Comparison of ENCODE assay signal across 25 mouse cellular contexts in genomic region chr12:30129411-30129716, GRCm38 (mm10). TPM values are rescaled to one million over a fixed set of nuclear protein-coding genes. Genes with fewer than 3 reads are reported as not detected.
DNase-seq lines count a peak whose midpoint lies in the region; ATAC-seq and TF ChIP-seq lines count a peak whose summit lies in the region.
"Had no signal": no experiment of that assay in that cellular context is flagged by ENCODE, and none has a peak within 500 bp of the region (broad histone marks: within the 10 kb centered on the region; RNA-seq: fewer than 3 reads in every experiment).

No protein-coding gene starts in this region.

- no peak overlapping the region for H3K9ac ChIP-seq in hindbrain, embryonic 13.5 days
- no peak overlapping the region for H3K9ac ChIP-seq in hindbrain, embryonic 11.5 days (ENCODE audit: low read depth, low read length)
- no peak overlapping the region for H3K9ac ChIP-seq in midbrain, embryonic 15.5 days
- no peak overlapping the region for H3K9ac ChIP-seq in heart, adult 2 months (ENCODE audit: low read depth, low read length)
- H3K9ac ChIP-seq: intestine, embryonic 15.5 days; liver, embryonic 12.5 days had no signal

- 0 out of 2 replicates have a peak, but pooled peaks have one; percentile 10 for ATAC-seq in hindbrain, embryonic 13.5 days (ENCODE audit: low FRiP score)
- no peak for ATAC-seq in hindbrain, embryonic 11.5 days (ENCODE audit: low FRiP score)
- peak; percentile 39; the same call in 1 of the 2 replicates for ATAC-seq in midbrain, embryonic 15.5 days (replicated peaks)
- ATAC-seq: intestine, embryonic 15.5 days; liver, embryonic 12.5 days had no signal

- WGBS in hindbrain, embryonic 13.5 days, result 67% methylated on average over 6 of the region's 6 CpGs
- 84% methylated on average over 6 of the region's 6 CpGs for WGBS in hindbrain, embryonic 11.5 days
- WGBS in midbrain, embryonic 15.5 days, result 56% methylated on average over 6 of the region's 6 CpGs
- 61% methylated on average over 6 of the region's 6 CpGs for WGBS in heart, adult 2 months

- no peak for DNase-seq in hindbrain, embryonic 11.5 days (ENCODE audit: low spot score)
- DNase-seq in layer of hippocampus, adult 2 months (ENCODE audit: low spot score in 2 of 2), result no peak
- no peak for DNase-seq in layer of hippocampus, postnatal 10 days (ENCODE audit: low spot score in 2 of 2)
- DNase-seq in left cerebral cortex, postnatal 14 days (ENCODE audit: low spot score in 2 of 2), result no peak
- no peak for DNase-seq in heart, adult 2 months
- DNase-seq: B cell, adult 2 months; cerebellum, adult 18-20 months; kidney, adult 9 months; lung, adult 18-20 months; lung, postnatal 14 days had no signal

- no peaks in the 10 kb centered on the region for H3K9me3 ChIP-seq in hindbrain, embryonic 13.5 days
- no peaks in the 10 kb centered on the region for H3K9me3 ChIP-seq in hindbrain, embryonic 11.5 days (ENCODE audit: control insufficient read depth, low read length)
- no peaks in the 10 kb centered on the region for H3K9me3 ChIP-seq in midbrain, embryonic 15.5 days
- H3K9me3 ChIP-seq: heart, embryonic 10.5 days; intestine, embryonic 15.5 days; liver, embryonic 12.5 days had no signal

- no peaks in the 10 kb centered on the region for H3K27me3 ChIP-seq in hindbrain, embryonic 13.5 days
- no peaks in the 10 kb centered on the region for H3K27me3 ChIP-seq in hindbrain, embryonic 11.5 days (ENCODE audit: control insufficient read depth, insufficient read depth, low read length)
- no peaks in the 10 kb centered on the region for H3K27me3 ChIP-seq in midbrain, embryonic 15.5 days (replicated peaks)
- no peaks in the 10 kb centered on the region for H3K27me3 ChIP-seq in heart, adult 2 months (ENCODE audit: control insufficient read depth, insufficient read depth, low read length)
- H3K27me3 ChIP-seq: intestine, embryonic 15.5 days; liver, embryonic 12.5 days had no signal

- H3K4me2 ChIP-seq in hindbrain, embryonic 13.5 days, result no peak overlapping the region
- no peak overlapping the region for H3K4me2 ChIP-seq in hindbrain, embryonic 11.5 days (replicated peaks; ENCODE audit: low read depth, low read length)
- no peak overlapping the region for H3K4me2 ChIP-seq in midbrain, embryonic 15.5 days
- H3K4me2 ChIP-seq: intestine, embryonic 15.5 days; liver, embryonic 12.5 days had no signal

- intact Hi-C loops in left cerebral cortex, postnatal 14 days (cut with DNase I), result loop anchor here (2.0 to 5.0 kb wide), 4 partner anchors 71 to 448 kb away; partner anchors contain the start of gene Sntg2
- intact Hi-C loops in heart, adult 2 months (cut with DNase I), result loop anchor here (5.0 kb wide), 2 partner anchors 77 to 448 kb away; no protein-coding TSS in a partner anchor

- TF ChIP-seq POLR2A in heart, adult 2 months (IDR thresholded peaks at IDR 0.05; ENCODE audit: insufficient read depth, low read depth, low read length), result no peak

- no peaks in the 10 kb centered on the region for H3K79me2 ChIP-seq in heart, adult 2 months (replicated peaks; ENCODE audit: control insufficient read depth, insufficient read depth, low read length)

- no peak for TF ChIP-seq CTCF in layer of hippocampus, adult 2 months (conservative IDR thresholded peaks at IDR 0.05)
- no peak for TF ChIP-seq CTCF in heart, adult 2 months (IDR thresholded peaks at IDR 0.05)

- H3K4me3 ChIP-seq in hindbrain, embryonic 13.5 days, result no peak overlapping the region
- no peak overlapping the region for H3K4me3 ChIP-seq in hindbrain, embryonic 11.5 days (ENCODE audit: low read depth, low read length)
- peak overlapping the region; percentile 38 for H3K4me3 ChIP-seq in layer of hippocampus, adult 2 months
- H3K4me3 ChIP-seq in brown adipose tissue, adult 24 weeks (ENCODE audit: insufficient read depth, low read depth, low read length), result 0 out of 2 replicates have a peak overlapping the region, but pooled peaks have one; percentile 7
- H3K4me3 ChIP-seq in midbrain, embryonic 15.5 days, result no peak overlapping the region
- H3K4me3 ChIP-seq in heart, adult 2 months, result no peak overlapping the region
- H3K4me3 ChIP-seq: heart, embryonic 10.5 days; intestine, embryonic 15.5 days; liver, embryonic 12.5 days had no signal

- no peak for TF ChIP-seq EP300 in heart, adult 2 months (IDR thresholded peaks at IDR 0.05; ENCODE audit: insufficient read depth, low read depth, low read length)

- H3K36me3 ChIP-seq in hindbrain, embryonic 13.5 days, result no peaks in the 10 kb centered on the region
- H3K36me3 ChIP-seq in hindbrain, embryonic 11.5 days (ENCODE audit: control insufficient read depth, insufficient read depth, low read length), result no peaks in the 10 kb centered on the region
- H3K36me3 ChIP-seq in midbrain, embryonic 15.5 days (replicated peaks), result no peaks in the 10 kb centered on the region
- H3K36me3 ChIP-seq in heart, adult 2 months (ENCODE audit: control insufficient read depth, insufficient read depth, low read length), result no peaks in the 10 kb centered on the region
- H3K36me3 ChIP-seq: heart, embryonic 10.5 days; intestine, embryonic 15.5 days; liver, embryonic 12.5 days had no signal

- peaks cover 4% of the 10 kb centered on the region; the same call in 1 of the 2 replicates for H3K4me1 ChIP-seq in hindbrain, embryonic 13.5 days (replicated peaks)
- no peaks in the 10 kb centered on the region for H3K4me1 ChIP-seq in hindbrain, embryonic 11.5 days (replicated peaks; ENCODE audit: control insufficient read depth, insufficient read depth, low read length)
- no peaks in the 10 kb centered on the region for H3K4me1 ChIP-seq in brown adipose tissue, adult 24 weeks (ENCODE audit: control insufficient read depth, insufficient read depth, insufficient read length, low read length)
- peaks cover 9% of the 10 kb centered on the region for H3K4me1 ChIP-seq in midbrain, embryonic 15.5 days
- H3K4me1 ChIP-seq in heart, adult 2 months (ENCODE audit: control insufficient read depth, insufficient read depth, low read length), result no peaks in the 10 kb centered on the region
- H3K4me1 ChIP-seq: heart, embryonic 10.5 days; intestine, embryonic 15.5 days; liver, embryonic 12.5 days had no signal

- H3K27ac ChIP-seq in hindbrain, embryonic 13.5 days, result peak overlapping the region; percentile 60
- no peak overlapping the region for H3K27ac ChIP-seq in hindbrain, embryonic 11.5 days (ENCODE audit: low read depth, low read length)
- H3K27ac ChIP-seq in layer of hippocampus, adult 2 months, result peak overlapping the region; percentile 69
- H3K27ac ChIP-seq in brown adipose tissue, adult 24 weeks (replicated peaks; ENCODE audit: low read depth, low read length), result no peak overlapping the region
- H3K27ac ChIP-seq in midbrain, embryonic 15.5 days, result peak overlapping the region; percentile 56; the same call in 1 of the 2 replicates
- no peak overlapping the region for H3K27ac ChIP-seq in heart, adult 2 months
- H3K27ac ChIP-seq: heart, embryonic 10.5 days; intestine, embryonic 15.5 days; liver, embryonic 12.5 days had no signal

RNA-seq across cellular contexts. Expression of gene Tpo, which starts 3.1 kb away (rescaled TPM):
- 0.21 TPM in 1 of 2 replicates, not detected in the other for polyA plus RNA-seq in hindbrain, embryonic 13.5 days (2015; fragmentation: Nextera tagmentation; extraction: Ambion mirVana)
- polyA plus RNA-seq in hindbrain, embryonic 11.5 days (2014; fragmentation: Nextera tagmentation; extraction: Ambion mirVana), result not detected in 2 replicates
- total RNA-seq in layer of hippocampus, adult 2 months (2021), result under 1 TPM; 0.20 to 0.25 TPM
- under 1 TPM; 0.22 to 0.59 TPM for total RNA-seq in layer of hippocampus, postnatal 10 days (2021)
- not detected in 2 replicates for polyA plus RNA-seq in brown adipose tissue, adult 24 weeks (2012; ENCODE audit: insufficient read depth, insufficient read length, missing spikeins)
- polyA plus RNA-seq in midbrain, embryonic 15.5 days (2015; fragmentation: Nextera tagmentation; extraction: Ambion mirVana), result 0.22 and 0.35 TPM in 2 replicates
- under 1 TPM; 0.11 to 0.20 TPM for total RNA-seq in left cerebral cortex, postnatal 14 days (2021)
- total RNA-seq in heart, adult 2 months (2021), result not detected
- polyA plus RNA-seq in heart, adult 2 months (2012; rRNA removed), result not detected in 2 replicates
- total RNA-seq: adrenal gland, adult 2 months; adrenal gland, postnatal 4 days; heart, postnatal 4 days; megakaryocyte progenitor cell, adult 5-6 weeks; MEL had no signal
- polyA plus RNA-seq: embryonic facial prominence, embryonic 11.5 days; heart, embryonic 10.5 days; heart, embryonic 16.5 days; limb, embryonic 11.5 days; liver, embryonic 12.5 days; spleen, adult 2 months had no signal

Comparison
In these comparisons a context has a peak if more than half of its experiments do, and no peak if none do; other contexts are left out.
1. H3K27ac ChIP-seq: peak in hindbrain, embryonic 13.5 days (single experiment), layer of hippocampus, adult 2 months (single experiment) and midbrain, embryonic 15.5 days (single experiment); none in hindbrain, embryonic 11.5 days (single experiment), brown adipose tissue, adult 24 weeks (single experiment) and heart, adult 2 months (single experiment).
2. H3K4me3 ChIP-seq: peak in layer of hippocampus, adult 2 months (single experiment) and brown adipose tissue, adult 24 weeks (single experiment); none in hindbrain, embryonic 13.5 days (single experiment), hindbrain, embryonic 11.5 days (single experiment), midbrain, embryonic 15.5 days (single experiment) and heart, adult 2 months (single experiment).